Mouse (Mus musculus): ENCODE measurements around the gene Trim54.

Trim54 gene

GRCm38 (mm10) chr5:31116354-31116753, at the start of gene Trim54:
TSS of gene Trim54 (plus strand) at chr5:31116712.
- DNase-seq = no peak

GRCm38 (mm10) chr5:31069810-31070209, 46.7 kb upstream of the Trim54 start:
- DNase-seq = no peak

GRCm38 (mm10) chr5:31071059-31071458, 45.5 kb upstream of the Trim54 start:
- DNase-seq = no peak

GRCm38 (mm10) chr5:31071821-31072220, 44.7 kb upstream of the Trim54 start:
- DNase-seq = no peak

- DNase-seq = no peak
Observed at GRCm38 (mm10) chr5:31073176-31073575, 43.3 kb upstream of the Trim54 start.

GRCm38 (mm10) chr5:31076346-31076745, 40.2 kb upstream of the Trim54 start:
- no peak for DNase-seq

GRCm38 (mm10) chr5:31080059-31080794, 36.3 kb upstream of the Trim54 start:
- DNase-seq = no peak

- DNase-seq = no peak
Observed at GRCm38 (mm10) chr5:31080795-31081164, 35.7 kb upstream of the Trim54 start.

- peak; percentile 53 to 60 for DNase-seq
Observed at GRCm38 (mm10) chr5:31081386-31081785, 35.1 kb upstream of the Trim54 start.

GRCm38 (mm10) chr5:31082355-31082754, 34.2 kb upstream of the Trim54 start:
- DNase-seq = peak; percentile 61 to 69

- DNase-seq = no peak
Observed at GRCm38 (mm10) chr5:31082935-31083625, 33.4 kb upstream of the Trim54 start.

GRCm38 (mm10) chr5:31083949-31084348, 32.6 kb upstream of the Trim54 start:
- no peak for DNase-seq

- no peak for DNase-seq
Observed at GRCm38 (mm10) chr5:31086606-31087005, 29.9 kb upstream of the Trim54 start.

- DNase-seq = no peak
Observed at GRCm38 (mm10) chr5:31087131-31087530, 29.4 kb upstream of the Trim54 start.

- no peak for DNase-seq
Observed at GRCm38 (mm10) chr5:31092231-31092975, 24.1 kb upstream of the Trim54 start.

- DNase-seq = peak; percentile 50 to 65
Observed at GRCm38 (mm10) chr5:31093151-31094041, 23.1 kb upstream of the Trim54 start.

GRCm38 (mm10) chr5:31094100-31094798, 22.3 kb upstream of the Trim54 start:
- DNase-seq = peak; percentile 28 to 56

- DNase-seq = peak; percentile 32 to 44
Observed at GRCm38 (mm10) chr5:31094799-31095691, 21.5 kb upstream of the Trim54 start.

- DNase-seq = no peak
Observed at GRCm38 (mm10) chr5:31095711-31096480, 20.6 kb upstream of the Trim54 start.

GRCm38 (mm10) chr5:31105814-31106335, 10.6 kb upstream of the Trim54 start, which contains the start of gene Dnajc5g:
TSS of gene Dnajc5g (plus strand) at chr5:31106285.
- no peak for DNase-seq
